Mouse (Mus musculus) intestine, postnatal 0 days (tissue): ENCODE measurements at regions not wholly inside any gene's neighbourhood (a gene's known extent, or its start where the extent isn't known, plus 50 kb on each side); places are given as distances from the start of the nearest gene placed in this dataset.
A peak's percentile ranks its signal among the peaks of the same experiment; 100 is the strongest.

Experiments used
- ATAC-seq: fragments of 200-750 bp; cut with Nextera tagmentation; 2 replicates; pipeline ENCODE4 v1.8.0; 2017; ENCODE audit warnings: mild to moderate bottlenecking, moderate TSS enrichment, moderate library complexity
- H3K27ac ChIP-seq: fragments of 300-500 bp; sonication (generic); 2 replicates; pipeline ENCODE4 v1.5.1; 2014; ENCODE audit warnings: mild to moderate bottlenecking, low read depth, low read length, moderate library complexity
- H3K27me3 ChIP-seq: fragments of 300-500 bp; sonication (generic); replicated peaks from 2 replicates; pipeline ENCODE4 v1.6.1; 2014; ENCODE audit warnings: low read length, mixed read lengths; ENCODE audit not compliant: control insufficient read depth, insufficient read depth
- H3K36me3 ChIP-seq: fragments of 300-500 bp; sonication (generic); 2 replicates; pipeline ENCODE4 v1.6.1; 2014; ENCODE audit warnings: mild to moderate bottlenecking, moderate library complexity; ENCODE audit not compliant: control insufficient read depth, insufficient read depth
- H3K4me1 ChIP-seq: fragments of 300-500 bp; sonication (generic); replicated peaks from 2 replicates; pipeline ENCODE4 v1.6.1; 2014; ENCODE audit warnings: antibody characterized with exemption, low read length, mixed read lengths; ENCODE audit not compliant: control insufficient read depth, insufficient read depth
- H3K4me2 ChIP-seq: fragments of 300-500 bp; sonication (generic); replicated peaks from 2 replicates; pipeline ENCODE4 v1.6.1; 2014; ENCODE audit warnings: low read depth, mild to moderate bottlenecking, moderate library complexity
- H3K4me3 ChIP-seq: fragments of 300-500 bp; sonication (generic); 2 replicates; pipeline ENCODE4 v1.5.1; 2014; ENCODE audit warnings: low read depth, low read length
- H3K9ac ChIP-seq: fragments of 300-500 bp; sonication (generic); 2 replicates; pipeline ENCODE4 v1.6.1; 2014; ENCODE audit warnings: mild to moderate bottlenecking, low read depth, low read length
- H3K9me3 ChIP-seq: fragments of 300-500 bp; sonication (generic); 2 replicates; pipeline ENCODE4 v1.6.1; 2016; ENCODE audit warnings: mixed run types; ENCODE audit not compliant: control insufficient read depth
- CTCF ChIP-seq: sonication (generic); IDR thresholded peaks from 2 replicates; pipeline ENCODE4 v1.5.1; 2016; ENCODE audit warnings: low read depth, mild to moderate bottlenecking, control low read depth, antibody characterized with exemption, moderate library complexity
- WGBS: fragments of 180-500 bp; shearing (Covaris S2); extraction: QIAGEN DNeasy Blood & Tissue Kit; methylation state at CpG from one replicate; pipeline ENCODE4 v1.1.7; 2014; 5-methylcytosine and 5-hydroxymethylcytosine counted together

GRCm38 (mm10) chr12:77139718-77140117 lies 98.2 kb upstream of the Fut8 start:
- TF ChIP-seq CTCF: no peak
- no peak overlapping the region for H3K4me3 ChIP-seq
- H3K4me2 ChIP-seq: no peak overlapping the region
- H3K9me3 ChIP-seq: no peaks in the 10 kb centered on the region
- 0 out of 2 replicates have a peak, but pooled peaks cover 9% of the 10 kb centered on the region for H3K27me3 ChIP-seq
- WGBS: 79% methylated on average over 2 of the region's 2 CpGs
- no peaks in the 10 kb centered on the region for H3K4me1 ChIP-seq
- no peak overlapping the region for H3K27ac ChIP-seq
- ATAC-seq: no peak
- H3K9ac ChIP-seq: no peak overlapping the region
- no peaks in the 10 kb centered on the region for H3K36me3 ChIP-seq

- H3K9me3 ChIP-seq: no peaks in the 10 kb centered on the region
- ATAC-seq: no peak
- 0 out of 2 replicates have a peak, but pooled peaks cover 9% of the 10 kb centered on the region for H3K27me3 ChIP-seq
- no peak for TF ChIP-seq CTCF
- H3K4me1 ChIP-seq: no peaks in the 10 kb centered on the region
- H3K4me2 ChIP-seq: no peak overlapping the region
- no peak overlapping the region for H3K27ac ChIP-seq
- H3K4me3 ChIP-seq: no peak overlapping the region
- WGBS: 74% methylated on average over 11 of the region's 11 CpGs
- no peak overlapping the region for H3K9ac ChIP-seq
- H3K36me3 ChIP-seq: no peaks in the 10 kb centered on the region
These were observed 99.3 kb upstream of the Fut8 start for GRCm38 (mm10) chr12:77138506-77139201.

- peaks cover 9% of the 10 kb centered on the region; the same call in 1 of the 2 replicates for H3K27me3 ChIP-seq
- no peaks in the 10 kb centered on the region for H3K4me1 ChIP-seq
- no peak overlapping the region for H3K9ac ChIP-seq
- no peak for ATAC-seq
- H3K4me2 ChIP-seq: no peak overlapping the region
- H3K4me3 ChIP-seq: no peak overlapping the region
- no peaks in the 10 kb centered on the region for H3K36me3 ChIP-seq
- no peaks in the 10 kb centered on the region for H3K9me3 ChIP-seq
- H3K27ac ChIP-seq: no peak overlapping the region
- WGBS: 74% methylated on average over 10 of the region's 10 CpGs
- TF ChIP-seq CTCF: no peak
These were observed 100.6 kb upstream of the Fut8 start for GRCm38 (mm10) chr12:77137291-77137830.

GRCm38 (mm10) chr12:77135661-77136060 lies 102.3 kb upstream of the Fut8 start:
- Histone ChIP-seq H3K9me3 (no peaks in the 10 kb centered on the region), H3K27ac (no peak overlapping the region), H3K9ac (no peak overlapping the region), H3K27me3 (peaks cover 5% of the 10 kb centered on the region; the same call in 1 of the 2 replicates), H3K36me3 (no peaks in the 10 kb centered on the region), H3K4me2 (no peak overlapping the region), H3K4me3 (no peak overlapping the region), H3K4me1 (no peaks in the 10 kb centered on the region)
- 95% methylated on average over 6 of the region's 6 CpGs for WGBS
- TF ChIP-seq CTCF: no peak
- no peak for ATAC-seq

GRCm38 (mm10) chr12:77135067-77135466 lies 102.9 kb upstream of the Fut8 start:
- no peak overlapping the region for H3K9ac ChIP-seq
- H3K4me2 ChIP-seq: no peak overlapping the region
- no peaks in the 10 kb centered on the region for H3K36me3 ChIP-seq
- no peak overlapping the region for H3K27ac ChIP-seq
- no peak for TF ChIP-seq CTCF
- WGBS: 89% methylated on average over 3 of the region's 3 CpGs
- no peaks in the 10 kb centered on the region for H3K4me1 ChIP-seq
- peaks cover 5% of the 10 kb centered on the region; the same call in 1 of the 2 replicates for H3K27me3 ChIP-seq
- no peak for ATAC-seq
- no peak overlapping the region for H3K4me3 ChIP-seq
- no peaks in the 10 kb centered on the region for H3K9me3 ChIP-seq

- Histone ChIP-seq H3K4me1 (no peaks in the 10 kb centered on the region), H3K27me3 (peaks cover 5% of the 10 kb centered on the region; the same call in 1 of the 2 replicates), H3K4me3 (no peak overlapping the region), H3K36me3 (no peaks in the 10 kb centered on the region), H3K27ac (no peak overlapping the region), H3K4me2 (no peak overlapping the region), H3K9me3 (no peaks in the 10 kb centered on the region), H3K9ac (no peak overlapping the region)
- TF ChIP-seq CTCF: no peak
- 0 out of 2 replicates have a peak, but pooled peaks have one; percentile 25 for ATAC-seq
- 50% methylated on average over 9 of the region's 9 CpGs for WGBS
These were observed 103.5 kb upstream of the Fut8 start for GRCm38 (mm10) chr12:77134306-77135010.
